Mouse (Mus musculus): Measurements from ENCODE around the gene Itga6. TPM values are rescaled to one million over a fixed set of nuclear protein-coding genes. Genes with fewer than 3 reads are reported as not detected.

Gene Itga6
- total and polyA plus RNA-seq, 3 experiments: 31.8 to 65.8 (median 45.3) TPM

- DNase-seq: no peak
- no peak for TF ChIP-seq EP300 (IDR thresholded peaks at IDR 0.05; ENCODE audit: insufficient read depth, low read depth, low read length)
- no peak for TF ChIP-seq CTCF (IDR thresholded peaks at IDR 0.05)
- no peak for TF ChIP-seq POLR2A (IDR thresholded peaks at IDR 0.05; ENCODE audit: insufficient read depth, low read depth, low read length)
- Histone ChIP-seq H3K27me3 (ENCODE audit: control insufficient read depth, insufficient read depth, low read length) (no peaks in the 10 kb centered on the region), H3K4me3 (no peak overlapping the region), H3K79me2 (replicated peaks; ENCODE audit: control insufficient read depth, insufficient read depth, low read length) (no peaks in the 10 kb centered on the region), H3K4me1 (ENCODE audit: control insufficient read depth, insufficient read depth, low read length) (peaks cover 15% of the 10 kb centered on the region), H3K27ac (no peak overlapping the region), H3K9ac (ENCODE audit: low read depth, low read length) (no peak overlapping the region), H3K36me3 (ENCODE audit: control insufficient read depth, insufficient read depth, low read length) (peaks cover 3% of the 10 kb centered on the region)
- WGBS: 87% methylated on average over 9 of the region's 9 CpGs
- intact Hi-C loops (cut with DNase I): no loop called here
Measured at GRCm38 (mm10) chr2:71761081-71761480, 15.7 kb downstream of the Itga6 start.

DNA sequence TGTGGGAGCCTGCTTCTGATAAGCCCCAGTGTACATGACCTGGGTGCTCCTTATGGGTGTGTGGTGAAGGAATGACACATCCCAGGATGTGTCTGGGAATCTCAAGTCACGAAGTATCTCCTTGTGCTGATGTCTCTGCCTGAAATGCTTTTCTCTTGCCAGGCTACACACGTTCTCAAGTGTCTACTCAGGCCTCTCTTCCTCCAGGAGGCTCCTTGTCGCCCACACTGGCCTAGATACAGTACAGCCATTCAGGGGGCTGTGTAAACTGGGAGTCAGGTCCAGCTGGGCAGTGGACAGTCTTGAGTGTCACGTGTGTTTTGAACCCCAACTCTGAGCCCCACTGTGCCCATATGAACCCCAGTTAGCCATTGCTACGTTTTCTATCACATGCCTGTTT, 19.1 kb downstream of the Itga6 start:
- Histone ChIP-seq H3K27ac (peak overlapping the region; percentile 82), H3K4me1 (ENCODE audit: control insufficient read depth, insufficient read depth, low read length) (peaks cover 10% of the 10 kb centered on the region), H3K27me3 (ENCODE audit: control insufficient read depth, insufficient read depth, low read length) (no peaks in the 10 kb centered on the region), H3K9ac (ENCODE audit: low read depth, low read length) (no peak overlapping the region), H3K36me3 (ENCODE audit: control insufficient read depth, insufficient read depth, low read length) (no peaks in the 10 kb centered on the region; the same call in none of the 2 replicates), H3K4me3 (no peak overlapping the region), H3K79me2 (replicated peaks; ENCODE audit: control insufficient read depth, insufficient read depth, low read length) (no peaks in the 10 kb centered on the region)
- TF ChIP-seq EP300 (IDR thresholded peaks at IDR 0.05; ENCODE audit: insufficient read depth, low read depth, low read length) (no peak), CTCF (IDR thresholded peaks at IDR 0.05) (no peak), POLR2A (IDR thresholded peaks at IDR 0.05; ENCODE audit: insufficient read depth, low read depth, low read length) (no peak)
- WGBS: 78% methylated on average over 5 of the region's 5 CpGs
- intact Hi-C loops (cut with DNase I): loop anchor here (2.0 kb wide), 1 partner anchor 54 kb away; no protein-coding TSS in a partner anchor
- DNase-seq: no peak

- Histone ChIP-seq H3K4me1 (ENCODE audit: control insufficient read depth, insufficient read depth, low read length) (peaks cover 10% of the 10 kb centered on the region), H3K4me3 (no peak overlapping the region), H3K27ac (peak overlapping the region; percentile 82), H3K27me3 (ENCODE audit: control insufficient read depth, insufficient read depth, low read length) (no peaks in the 10 kb centered on the region), H3K9ac (ENCODE audit: low read depth, low read length) (no peak overlapping the region), H3K36me3 (ENCODE audit: control insufficient read depth, insufficient read depth, low read length) (no peaks in the 10 kb centered on the region; the same call in none of the 2 replicates), H3K79me2 (replicated peaks; ENCODE audit: control insufficient read depth, insufficient read depth, low read length) (no peaks in the 10 kb centered on the region)
- TF ChIP-seq EP300 (IDR thresholded peaks at IDR 0.05; ENCODE audit: insufficient read depth, low read depth, low read length) (no peak), CTCF (IDR thresholded peaks at IDR 0.05) (no peak), POLR2A (IDR thresholded peaks at IDR 0.05; ENCODE audit: insufficient read depth, low read depth, low read length) (no peak)
- 51% methylated on average over 3 of the region's 3 CpGs for WGBS
- intact Hi-C loops (cut with DNase I): loop anchor here (2.0 to 5.0 kb wide), 2 partner anchors 54 to 93 kb away; no protein-coding TSS in a partner anchor
- DNase-seq: no peak
Measured at GRCm38 (mm10) chr2:71764961-71765735, 19.7 kb downstream of the Itga6 start.

DNA sequence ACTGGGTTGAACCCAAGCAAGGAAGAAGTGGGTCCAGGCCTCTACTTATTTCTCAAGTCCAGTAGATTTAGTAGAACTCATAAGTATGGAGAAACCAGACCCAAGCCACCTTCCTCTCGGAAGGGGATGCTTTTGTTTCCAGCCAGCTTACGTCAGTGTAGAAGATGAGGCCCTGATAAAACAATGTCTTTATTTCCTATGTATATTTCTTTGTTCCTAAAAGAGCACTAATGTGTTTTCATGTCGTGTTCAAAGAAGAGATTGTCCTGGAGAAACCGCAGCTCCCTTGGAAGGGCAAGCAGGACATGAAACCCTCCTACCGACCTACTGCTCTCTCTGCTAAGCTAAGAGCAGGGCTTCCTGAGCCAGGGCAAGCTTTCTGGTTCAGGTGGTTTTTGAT, 20.6 kb downstream of the Itga6 start:
- intact Hi-C loops (cut with DNase I): loop anchor here (5.0 kb wide), 1 partner anchor 94 kb away; no protein-coding TSS in a partner anchor
- Histone ChIP-seq H3K79me2 (replicated peaks; ENCODE audit: control insufficient read depth, insufficient read depth, low read length) (no peaks in the 10 kb centered on the region), H3K4me1 (ENCODE audit: control insufficient read depth, insufficient read depth, low read length) (peaks cover 10% of the 10 kb centered on the region), H3K9ac (ENCODE audit: low read depth, low read length) (no peak overlapping the region), H3K27me3 (ENCODE audit: control insufficient read depth, insufficient read depth, low read length) (no peaks in the 10 kb centered on the region), H3K4me3 (no peak overlapping the region), H3K27ac (peak overlapping the region; percentile 82), H3K36me3 (ENCODE audit: control insufficient read depth, insufficient read depth, low read length) (no peaks in the 10 kb centered on the region; the same call in none of the 2 replicates)
- TF ChIP-seq EP300 (IDR thresholded peaks at IDR 0.05; ENCODE audit: insufficient read depth, low read depth, low read length): peak; percentile 50; the same call in 1 of the 2 replicates
- TF ChIP-seq CTCF (IDR thresholded peaks at IDR 0.05): no peak
- TF ChIP-seq POLR2A (IDR thresholded peaks at IDR 0.05; ENCODE audit: insufficient read depth, low read depth, low read length): no peak
- 56% methylated on average over 5 of the region's 5 CpGs for WGBS
- DNase-seq: peak in 1 of 2 experiments; percentile 34

DNA sequence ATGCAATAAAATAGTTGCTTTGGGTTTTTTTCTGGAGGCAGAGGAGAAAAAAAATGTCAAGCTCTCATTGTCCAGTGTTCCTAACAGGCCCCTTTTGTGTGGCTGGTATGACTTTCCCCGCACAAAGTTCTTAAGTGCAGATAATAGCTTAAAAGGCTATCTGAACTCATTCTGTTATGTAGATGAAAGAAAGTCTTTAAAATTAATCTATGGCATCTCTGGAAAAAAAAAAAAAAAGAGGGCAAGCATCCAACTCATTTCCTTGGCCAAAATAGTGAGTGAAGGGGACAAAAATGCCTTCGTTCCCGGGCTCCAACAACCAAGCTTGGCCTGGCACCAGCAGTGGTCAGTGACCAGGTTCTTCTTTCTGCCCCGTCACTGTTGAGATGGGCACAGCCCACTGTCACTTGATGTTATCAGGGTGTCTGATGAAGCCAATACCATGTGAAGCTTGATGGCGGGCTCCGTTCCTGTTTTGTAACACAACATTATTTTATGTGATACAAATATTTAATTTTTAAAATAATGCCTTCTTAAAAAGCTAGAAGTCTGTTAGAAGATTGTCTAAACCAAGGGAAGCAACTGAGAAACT, 21.7 kb downstream of the Itga6 start:
- Histone ChIP-seq H3K4me3 (no peak overlapping the region), H3K79me2 (replicated peaks; ENCODE audit: control insufficient read depth, insufficient read depth, low read length) (no peaks in the 10 kb centered on the region), H3K27me3 (ENCODE audit: control insufficient read depth, insufficient read depth, low read length) (no peaks in the 10 kb centered on the region), H3K27ac (peak overlapping the region; percentile 82; the same call in 1 of the 2 replicates), H3K9ac (ENCODE audit: low read depth, low read length) (no peak overlapping the region), H3K36me3 (ENCODE audit: control insufficient read depth, insufficient read depth, low read length) (no peaks in the 10 kb centered on the region; the same call in none of the 2 replicates), H3K4me1 (ENCODE audit: control insufficient read depth, insufficient read depth, low read length) (peaks cover 15% of the 10 kb centered on the region)
- 65% methylated on average over 6 of the region's 6 CpGs for WGBS
- DNase-seq: no peak
- intact Hi-C loops (cut with DNase I): loop anchor here (5.0 kb wide), 1 partner anchor 95 kb away; no protein-coding TSS in a partner anchor
- no peak for TF ChIP-seq EP300 (IDR thresholded peaks at IDR 0.05; ENCODE audit: insufficient read depth, low read depth, low read length)
- no peak for TF ChIP-seq POLR2A (IDR thresholded peaks at IDR 0.05; ENCODE audit: insufficient read depth, low read depth, low read length)
- TF ChIP-seq CTCF (IDR thresholded peaks at IDR 0.05): no peak

Data from heart, adult 2 months (tissue).